Mouse (Mus musculus) ES-E14 (cell line): ENCODE data around the gene Rundc1.

Experiments
- CHD2 ChIP-seq: IDR thresholded peaks from 2 replicates; pipeline ENCODE4 v1.6.1; 2014; ENCODE audit warnings: mild to moderate bottlenecking, low read depth, low read length, inconsistent platforms
- HCFC1 ChIP-seq: IDR thresholded peaks from 2 replicates; pipeline ENCODE4 v1.6.1; 2012; ENCODE audit warnings: low read length, inconsistent platforms, borderline replicate concordance; ENCODE audit not compliant: insufficient read depth
- ZC3H11A ChIP-seq: IDR thresholded peaks from 2 replicates; pipeline ENCODE4 v1.6.1; 2012; ENCODE audit warnings: low read depth, mild to moderate bottlenecking, inconsistent platforms, low read length, borderline replicate concordance

DNA sequence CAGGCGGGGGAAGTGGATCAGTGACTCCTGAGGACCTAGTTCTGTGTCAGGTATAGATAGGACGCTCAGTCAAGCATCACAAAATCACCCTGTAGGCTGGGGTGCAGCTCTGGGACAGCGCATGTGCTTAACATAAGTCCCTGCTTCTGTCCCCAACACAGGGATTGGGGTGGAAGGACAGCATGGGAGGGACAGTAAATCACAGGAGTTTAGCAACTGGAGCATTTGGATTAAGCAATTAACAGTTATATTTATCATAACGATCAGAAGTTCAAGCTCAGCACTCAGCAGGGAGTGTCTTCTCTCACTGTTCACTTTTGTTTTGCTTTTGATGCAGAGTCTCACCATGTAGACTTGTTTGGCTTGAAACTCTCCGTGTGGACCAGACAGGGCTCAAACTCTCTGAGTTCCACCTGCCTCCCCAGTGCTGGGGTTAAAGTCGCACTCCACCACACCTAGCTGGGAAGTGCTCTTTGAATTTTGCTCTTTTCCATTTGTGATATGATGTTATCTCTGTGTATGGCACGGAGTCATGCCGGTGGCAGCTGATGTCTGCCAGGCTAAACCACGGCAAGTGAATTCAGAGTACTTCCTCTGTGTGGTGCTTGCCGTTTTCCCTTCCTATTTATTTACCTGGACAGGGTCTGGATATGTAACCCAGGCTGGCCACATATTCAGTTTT lies 27.3 kb downstream of the Rundc1 start:
- no peak for TF ChIP-seq HCFC1
- no peak for TF ChIP-seq ZC3H11A
- no peak for TF ChIP-seq CHD2
